Mouse (Mus musculus) MEL (cell line): ENCODE data around the gene Adgrv1.

Experiments
- CTCF ChIP-seq, 3 experiments: IDR thresholded peaks in 2 of 3; conservative IDR thresholded peaks in 1 of 3; 2 replicates each; pipeline ENCODE4 v1.5.1; 2011 to 2012; ENCODE audit warnings: low read length in 3 of 3, low read depth in 2 of 3, mild to moderate bottlenecking in 2 of 3, improper control_type of control experiment in 1 of 3, inconsistent platforms in 1 of 3, mixed read lengths in 1 of 3, moderate library complexity in 1 of 3; ENCODE audit not compliant: control insufficient read depth in 1 of 3, insufficient read depth in 1 of 3, poor library complexity in 1 of 3, severe bottlenecking in 1 of 3
- MAZ ChIP-seq: IDR thresholded peaks from 2 replicates; pipeline ENCODE4 v1.6.1; 2012; ENCODE audit warnings: low read depth, mild to moderate bottlenecking, inconsistent platforms, low read length, improper control_type of control experiment
- NELFE ChIP-seq: IDR thresholded peaks from 2 replicates; pipeline ENCODE4 v1.6.1; 2011; ENCODE audit warnings: low read depth, low read length, improper control_type of control experiment
- NRF1 ChIP-seq: IDR thresholded peaks from 2 replicates; pipeline ENCODE4 v1.6.1; 2014; ENCODE audit warnings: low read depth, mild to moderate bottlenecking, inconsistent platforms, low read length, improper control_type of control experiment, moderate library complexity; ENCODE audit not compliant: poor library complexity, insufficient read depth, severe bottlenecking
- POLR2A ChIP-seq, 2 experiments: IDR thresholded peaks; 2 replicates each; pipeline ENCODE4 v1.6.1; 2011 to 2012; ENCODE audit warnings: low read length in 2 of 2, mild to moderate bottlenecking in 2 of 2, control low read depth in 1 of 2, improper control_type of control experiment in 1 of 2, low read depth in 1 of 2, moderate library complexity in 1 of 2; ENCODE audit not compliant: control insufficient read depth in 1 of 2, insufficient read depth in 1 of 2, poor library complexity in 1 of 2
- RCOR1 ChIP-seq: IDR thresholded peaks from 2 replicates; pipeline ENCODE4 v1.6.1; 2012; ENCODE audit warnings: low read depth, mild to moderate bottlenecking, inconsistent platforms, low read length, improper control_type of control experiment
- TBP ChIP-seq: IDR thresholded peaks from 2 replicates; pipeline ENCODE4 v1.8.0; 2011; ENCODE audit warnings: low read depth, low read length, improper control_type of control experiment
- ZC3H11A ChIP-seq: IDR thresholded peaks from 2 replicates; pipeline ENCODE4 v1.6.1; 2012; ENCODE audit warnings: low read depth, mild to moderate bottlenecking, inconsistent platforms, low read length, improper control_type of control experiment

- TF ChIP-seq CTCF (IDR thresholded peaks at IDR 0.05 in 2 of 3, conservative IDR thresholded peaks at IDR 0.05 in 1 of 3; ENCODE audit: control insufficient read depth in 1 of 3, insufficient read depth in 1 of 3, low read depth in 2 of 3, low read length in 3 of 3, poor library complexity in 1 of 3, severe bottlenecking in 1 of 3) (no peak), NRF1 (no peak), POLR2A (IDR thresholded peaks at IDR 0.05; ENCODE audit: control insufficient read depth in 1 of 2, insufficient read depth in 1 of 2, low read depth in 1 of 2, low read length in 2 of 2, poor library complexity in 1 of 2) (no peak), MAZ (no peak), TBP (no peak), ZC3H11A (no peak), NELFE (no peak), RCOR1 (no peak)
Measured at GRCm38 (mm10) chr13:81596910-81597607, 35.9 kb downstream of the Adgrv1 start.
